Mouse (Mus musculus) embryonic facial prominence, embryonic 15.5 days (tissue): ENCODE results near the gene Zfp428. TPM values are rescaled to one million over a fixed set of nuclear protein-coding genes. Genes with fewer than 3 reads are reported as not detected.

Source experiments
- ATAC-seq: fragments of 200-750 bp; cut with Nextera tagmentation; 2 replicates; pipeline ENCODE4 v1.8.0; 2017; ENCODE audit warnings: low read depth, moderate TSS enrichment; ENCODE audit not compliant: insufficient number of reproducible peaks, low FRiP score, low TSS enrichment
- H3K27ac ChIP-seq: fragments of 300-500 bp; sonication (generic); replicated peaks from 2 replicates; pipeline ENCODE4 v1.5.1; 2015; ENCODE audit warnings: mild to moderate bottlenecking, inconsistent platforms
- H3K27me3 ChIP-seq: fragments of 300-500 bp; sonication (generic); 2 replicates; pipeline ENCODE4 v1.6.1; 2015; ENCODE audit warnings: inconsistent platforms
- H3K36me3 ChIP-seq: fragments of 300-500 bp; sonication (generic); 2 replicates; pipeline ENCODE4 v1.6.1; 2015; ENCODE audit warnings: mild to moderate bottlenecking, inconsistent platforms
- H3K4me1 ChIP-seq: fragments of 300-500 bp; sonication (generic); 2 replicates; pipeline ENCODE4 v1.6.1; 2015; ENCODE audit warnings: inconsistent platforms
- H3K4me2 ChIP-seq: fragments of 300-500 bp; sonication (generic); replicated peaks from 2 replicates; pipeline ENCODE4 v1.6.1; 2015; ENCODE audit warnings: mild to moderate bottlenecking, inconsistent platforms
- H3K4me3 ChIP-seq: fragments of 300-500 bp; sonication (generic); replicated peaks from 2 replicates; pipeline ENCODE4 v1.5.1; 2015; ENCODE audit warnings: mild to moderate bottlenecking, inconsistent platforms
- H3K9ac ChIP-seq: fragments of 300-500 bp; sonication (generic); 2 replicates; pipeline ENCODE4 v1.6.1; 2015; ENCODE audit warnings: inconsistent platforms
- H3K9me3 ChIP-seq: fragments of 300-500 bp; sonication (generic); replicated peaks from 2 replicates; pipeline ENCODE4 v1.6.1; 2016; ENCODE audit warnings: inconsistent platforms
- WGBS: fragments of 180-500 bp; shearing (Covaris S2); methylation state at CpG from one replicate; pipeline ENCODE4 v1.1.7; 2015; 5-methylcytosine and 5-hydroxymethylcytosine counted together
- polyA plus RNA-seq: library from polyadenylated mRNA; unstranded; fragments of >200 nt; fragmentation: Nextera tagmentation; extraction: Ambion mirVana; gene quantifications from 2 replicates; pipeline ENCODE4 v1.2.1, GENCODE M21; 2015

Gene Zfp428
- polyA plus RNA-seq, 1 experiment from 2014 or later, result 65.9 TPM

DNA sequence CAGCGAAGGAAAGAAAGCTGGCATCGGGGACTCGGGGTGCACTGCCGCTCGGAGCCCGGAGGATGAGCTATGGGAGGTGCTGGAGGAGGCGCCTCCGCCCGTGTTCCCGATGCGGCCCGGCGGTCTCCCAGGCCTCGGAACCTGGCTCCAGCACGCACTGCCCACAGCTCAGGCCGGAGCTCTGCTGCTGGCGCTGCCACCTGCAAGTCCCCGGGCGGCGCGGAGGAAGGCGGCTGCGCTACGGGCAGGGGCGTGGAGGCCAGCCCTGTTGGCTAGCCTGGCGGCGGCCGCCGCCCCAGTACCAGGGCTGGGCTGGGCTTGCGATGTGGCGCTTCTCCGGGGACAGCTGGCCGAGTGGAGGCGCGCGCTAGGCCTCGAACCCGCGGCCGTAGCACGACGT, 27.0 kb downstream of the Zfp428 start:
- ATAC-seq, result no peak
- 39% methylated on average over 42 of the region's 42 CpGs for WGBS
- Histone ChIP-seq H3K9me3 (no peaks in the 10 kb centered on the region), H3K4me2 (no peak overlapping the region), H3K36me3 (peaks cover 38% of the 10 kb centered on the region), H3K4me3 (no peak overlapping the region), H3K27ac (no peak overlapping the region), H3K9ac (no peak overlapping the region), H3K27me3 (no peaks in the 10 kb centered on the region), H3K4me1 (peaks cover 36% of the 10 kb centered on the region)

DNA sequence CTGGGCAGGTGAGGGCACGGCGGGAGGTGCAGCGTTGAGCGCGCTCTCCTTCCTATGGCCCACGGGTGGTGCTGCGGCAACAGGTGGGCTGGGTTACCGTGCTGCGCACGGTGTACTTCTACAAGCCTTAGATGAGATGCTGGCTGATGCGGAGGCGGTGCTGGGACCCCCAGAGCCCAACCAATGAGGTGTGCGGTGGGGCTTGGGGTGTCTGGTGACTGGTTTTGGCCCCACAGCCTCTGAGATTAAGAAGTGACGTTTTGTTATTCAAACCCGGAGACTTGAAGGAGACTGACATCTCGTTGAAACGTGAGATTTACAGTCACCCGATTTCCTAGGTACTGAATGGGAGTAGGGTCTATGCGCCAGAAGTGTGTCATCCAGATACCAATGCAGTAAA, 27.5 kb downstream of the Zfp428 start:
- Histone ChIP-seq H3K9me3 (no peaks in the 10 kb centered on the region), H3K4me2 (no peak overlapping the region), H3K4me3 (no peak overlapping the region), H3K9ac (no peak overlapping the region), H3K36me3 (peaks cover 38% of the 10 kb centered on the region), H3K27me3 (no peaks in the 10 kb centered on the region), H3K4me1 (peaks cover 31% of the 10 kb centered on the region), H3K27ac (no peak overlapping the region)
- no peak for ATAC-seq
- 45% methylated on average over 19 of the region's 19 CpGs for WGBS

DNA sequence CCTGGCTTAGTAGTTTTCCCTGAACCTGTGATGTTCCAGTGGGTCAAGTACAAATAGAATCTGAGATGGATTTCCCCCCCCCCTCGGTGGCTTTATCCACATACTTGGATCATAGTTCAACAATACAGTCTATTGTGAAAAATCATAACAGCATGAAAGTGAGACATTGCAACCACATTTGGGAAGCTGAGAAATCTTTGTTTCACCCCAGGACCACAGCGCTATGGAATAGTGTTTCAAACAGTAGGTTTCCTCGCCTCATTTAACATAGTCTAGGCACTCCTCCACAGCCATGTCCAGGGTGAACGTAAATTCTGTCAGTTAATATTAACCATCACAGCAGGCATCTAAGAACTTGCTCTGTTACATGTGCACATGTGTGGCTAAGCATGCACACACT, 30.3 kb downstream of the Zfp428 start:
- ATAC-seq, result no peak
- no peak overlapping the region for H3K4me2 ChIP-seq
- H3K27me3 ChIP-seq, result no peaks in the 10 kb centered on the region
- H3K9me3 ChIP-seq, result no peaks in the 10 kb centered on the region
- no peak overlapping the region for H3K27ac ChIP-seq
- H3K4me3 ChIP-seq, result no peak overlapping the region
- H3K4me1 ChIP-seq, result peaks cover 19% of the 10 kb centered on the region
- 85% methylated on average over 4 of the region's 4 CpGs for WGBS
- peaks cover 38% of the 10 kb centered on the region for H3K36me3 ChIP-seq
- H3K9ac ChIP-seq, result no peak overlapping the region

DNA sequence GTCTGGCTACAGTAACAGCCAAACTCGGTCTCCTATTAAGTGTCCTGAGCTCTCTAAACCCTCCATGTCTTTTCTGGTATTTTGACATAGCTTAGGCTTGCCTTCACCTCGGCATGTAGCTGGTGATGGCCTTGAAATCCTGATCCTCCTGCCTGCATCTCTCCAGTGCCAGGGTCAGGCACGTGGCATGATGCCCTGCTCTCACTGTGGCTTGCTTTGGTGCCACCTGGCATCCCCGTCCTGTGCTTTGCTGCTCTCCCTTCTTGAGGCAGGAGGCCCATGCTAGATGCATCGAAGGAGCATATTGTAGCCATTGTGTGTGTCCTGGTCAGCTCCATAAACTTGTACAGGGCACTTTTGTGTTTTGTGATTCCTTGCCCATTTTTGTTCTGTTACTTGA, 30.8 kb downstream of the Zfp428 start:
- H3K27me3 ChIP-seq, result no peaks in the 10 kb centered on the region
- no peak for ATAC-seq
- H3K4me2 ChIP-seq, result no peak overlapping the region
- H3K36me3 ChIP-seq, result peaks cover 38% of the 10 kb centered on the region
- no peak overlapping the region for H3K27ac ChIP-seq
- no peak overlapping the region for H3K9ac ChIP-seq
- no peak overlapping the region for H3K4me3 ChIP-seq
- no peaks in the 10 kb centered on the region for H3K9me3 ChIP-seq
- WGBS, result 80% methylated on average over 5 of the region's 5 CpGs
- peaks cover 14% of the 10 kb centered on the region for H3K4me1 ChIP-seq

DNA sequence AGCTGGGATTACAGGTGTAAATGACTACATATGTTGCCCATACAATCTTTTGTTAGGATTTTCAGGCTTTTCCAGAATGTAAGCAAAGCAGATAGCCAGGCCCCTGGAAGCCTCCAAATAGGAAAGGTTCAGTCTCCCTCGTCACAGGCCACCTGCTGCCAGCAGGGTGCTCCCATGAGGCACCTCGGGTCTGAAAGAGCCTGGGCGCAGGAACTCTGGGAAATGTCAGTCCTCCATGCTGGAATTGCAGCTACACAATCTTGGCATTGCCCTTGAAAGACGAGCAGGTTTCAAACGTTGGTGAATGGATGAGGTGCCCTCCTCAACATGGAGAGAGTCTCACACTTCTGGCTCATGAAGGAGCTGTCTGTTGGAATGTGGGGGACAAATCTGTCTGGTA, 31.3 kb downstream of the Zfp428 start:
- Histone ChIP-seq H3K27ac (no peak overlapping the region), H3K36me3 (peaks cover 34% of the 10 kb centered on the region), H3K4me2 (no peak overlapping the region), H3K9ac (no peak overlapping the region), H3K4me3 (no peak overlapping the region), H3K27me3 (no peaks in the 10 kb centered on the region), H3K9me3 (no peaks in the 10 kb centered on the region), H3K4me1 (peaks cover 12% of the 10 kb centered on the region)
- 39% methylated on average over 5 of the region's 5 CpGs for WGBS
- no peak for ATAC-seq

DNA sequence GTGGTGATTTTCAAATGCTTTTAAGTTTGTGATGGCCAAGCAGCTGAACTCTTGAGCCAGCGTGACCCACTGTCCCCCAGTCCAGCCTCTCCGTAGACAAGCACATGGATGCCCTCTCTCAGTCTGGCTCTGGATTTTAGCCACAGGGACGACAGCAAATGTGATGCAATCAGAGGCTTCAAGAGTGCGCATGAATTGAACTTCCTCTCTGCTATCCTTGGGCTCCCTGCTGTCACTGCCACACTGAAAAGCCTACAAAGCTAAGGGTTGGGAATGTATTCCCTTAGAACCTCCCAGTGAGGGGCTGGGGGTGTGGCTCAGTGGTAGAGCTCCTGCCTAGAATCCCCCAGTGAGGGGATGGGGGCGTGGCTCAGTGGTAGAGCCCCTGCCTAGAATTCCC, 31.9 kb downstream of the Zfp428 start:
- no peak overlapping the region for H3K9ac ChIP-seq
- H3K27me3 ChIP-seq, result no peaks in the 10 kb centered on the region
- peaks cover 29% of the 10 kb centered on the region for H3K36me3 ChIP-seq
- H3K4me3 ChIP-seq, result no peak overlapping the region
- no peak overlapping the region for H3K4me2 ChIP-seq
- H3K27ac ChIP-seq, result no peak overlapping the region
- no peak for ATAC-seq
- H3K4me1 ChIP-seq, result peaks cover 7% of the 10 kb centered on the region
- no peaks in the 10 kb centered on the region for H3K9me3 ChIP-seq
- 80% methylated on average over 5 of the region's 5 CpGs for WGBS

DNA sequence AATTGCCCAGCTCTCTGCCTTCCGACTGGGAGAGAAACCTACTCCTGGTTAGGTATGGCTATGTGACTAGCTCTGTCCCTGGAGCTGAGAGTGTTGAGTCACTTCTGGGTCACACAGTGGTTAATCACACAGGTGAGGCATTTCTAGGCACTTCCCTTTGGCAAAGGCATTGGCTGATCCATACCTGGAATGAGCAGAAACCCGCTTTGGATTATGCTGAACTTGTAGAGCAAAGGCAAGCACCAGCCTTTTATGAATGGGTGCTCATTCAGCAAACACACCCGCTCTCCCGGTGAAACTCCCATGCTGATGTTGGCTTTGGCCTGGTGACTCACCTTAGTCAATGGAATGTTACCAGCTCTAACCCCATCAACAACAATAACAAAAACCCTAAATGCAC, 32.9 kb downstream of the Zfp428 start:
- Histone ChIP-seq H3K4me2 (no peak overlapping the region), H3K4me1 (no peaks in the 10 kb centered on the region), H3K27me3 (no peaks in the 10 kb centered on the region), H3K4me3 (no peak overlapping the region), H3K36me3 (peaks cover 19% of the 10 kb centered on the region), H3K9ac (no peak overlapping the region), H3K27ac (no peak overlapping the region), H3K9me3 (no peaks in the 10 kb centered on the region)
- 85% methylated on average over 4 of the region's 4 CpGs for WGBS
- no peak for ATAC-seq

DNA sequence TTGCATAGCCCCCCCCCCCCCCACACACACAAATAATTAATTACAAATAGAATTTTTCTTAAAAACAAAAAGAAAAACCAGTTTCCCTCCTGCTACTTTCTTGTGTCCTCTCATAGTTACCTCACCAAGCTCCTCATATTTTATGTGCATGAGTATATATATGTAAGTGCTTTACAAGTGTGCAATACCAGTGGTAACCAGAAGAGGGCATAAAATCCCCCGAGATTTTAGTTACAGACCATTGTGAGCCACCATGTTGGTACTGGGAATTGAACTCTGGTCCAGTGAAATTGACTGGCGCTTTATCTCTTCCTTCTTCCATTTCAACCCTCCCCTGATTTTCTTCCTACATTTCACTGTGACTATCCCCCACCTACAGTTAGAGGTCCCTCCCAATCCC, 37.7 kb downstream of the Zfp428 start:
- Histone ChIP-seq H3K9me3 (no peaks in the 10 kb centered on the region), H3K9ac (no peak overlapping the region), H3K36me3 (peaks cover 9% of the 10 kb centered on the region; the same call in 1 of the 2 replicates), H3K27me3 (no peaks in the 10 kb centered on the region), H3K4me3 (no peak overlapping the region), H3K27ac (no peak overlapping the region), H3K4me1 (peaks cover 13% of the 10 kb centered on the region), H3K4me2 (no peak overlapping the region)
- ATAC-seq, result no peak
- 88% methylated on average over 2 of the region's 2 CpGs for WGBS

DNA sequence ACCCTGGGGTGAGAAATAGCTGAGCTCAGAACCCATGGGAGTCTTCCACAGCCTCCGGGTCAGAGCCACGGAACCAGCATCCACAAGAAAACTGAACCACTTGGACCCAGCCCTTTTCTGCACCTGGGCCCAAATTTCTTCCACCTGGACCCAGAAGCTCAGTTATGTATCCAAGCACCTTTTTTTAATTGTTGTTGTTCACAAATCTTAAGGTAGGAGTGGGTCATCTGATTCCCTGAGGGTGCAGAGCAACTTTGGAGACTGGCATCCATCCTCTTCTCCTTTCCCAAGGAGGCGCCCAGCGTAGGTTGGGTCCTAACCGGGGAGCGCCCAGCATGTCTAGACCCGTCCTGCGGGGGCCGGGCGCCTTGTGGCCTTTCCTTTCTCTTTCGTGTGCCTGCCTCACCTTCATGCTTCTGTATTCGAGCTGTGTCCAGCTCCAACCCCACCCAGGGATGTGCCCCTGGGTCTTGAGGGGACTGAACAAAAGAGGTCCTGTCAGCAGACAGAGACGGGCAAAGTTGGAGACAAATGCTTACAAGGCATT, 39.3 kb downstream of the Zfp428 start, which contains the start of the genes Pinlyp and Xrcc1:
Gene Pinlyp (minus strand): TSS at position 51 of the 547 bp plus-strand sequence.
Gene Xrcc1 (plus strand): TSS at position 222 of the 547 bp plus-strand sequence.
- peaks cover 21% of the 10 kb centered on the region; the same call in 1 of the 2 replicates for H3K36me3 ChIP-seq
- peak within 1 kb of the TSS; percentile 84 for H3K27ac ChIP-seq
- H3K4me2 ChIP-seq, result peak within 1 kb of the TSS; percentile 75
- WGBS, result 23% methylated on average over 13 of the region's 13 CpGs
- no peaks in the 10 kb centered on the region for H3K9me3 ChIP-seq
- peak within 1 kb of the TSS; percentile 87 for H3K9ac ChIP-seq
- H3K4me1 ChIP-seq, result peaks cover 13% of the 10 kb centered on the region
- peak within 1 kb of the TSS; percentile 82 for H3K4me3 ChIP-seq
- no peaks in the 10 kb centered on the region for H3K27me3 ChIP-seq
- ATAC-seq, result no peak

DNA sequence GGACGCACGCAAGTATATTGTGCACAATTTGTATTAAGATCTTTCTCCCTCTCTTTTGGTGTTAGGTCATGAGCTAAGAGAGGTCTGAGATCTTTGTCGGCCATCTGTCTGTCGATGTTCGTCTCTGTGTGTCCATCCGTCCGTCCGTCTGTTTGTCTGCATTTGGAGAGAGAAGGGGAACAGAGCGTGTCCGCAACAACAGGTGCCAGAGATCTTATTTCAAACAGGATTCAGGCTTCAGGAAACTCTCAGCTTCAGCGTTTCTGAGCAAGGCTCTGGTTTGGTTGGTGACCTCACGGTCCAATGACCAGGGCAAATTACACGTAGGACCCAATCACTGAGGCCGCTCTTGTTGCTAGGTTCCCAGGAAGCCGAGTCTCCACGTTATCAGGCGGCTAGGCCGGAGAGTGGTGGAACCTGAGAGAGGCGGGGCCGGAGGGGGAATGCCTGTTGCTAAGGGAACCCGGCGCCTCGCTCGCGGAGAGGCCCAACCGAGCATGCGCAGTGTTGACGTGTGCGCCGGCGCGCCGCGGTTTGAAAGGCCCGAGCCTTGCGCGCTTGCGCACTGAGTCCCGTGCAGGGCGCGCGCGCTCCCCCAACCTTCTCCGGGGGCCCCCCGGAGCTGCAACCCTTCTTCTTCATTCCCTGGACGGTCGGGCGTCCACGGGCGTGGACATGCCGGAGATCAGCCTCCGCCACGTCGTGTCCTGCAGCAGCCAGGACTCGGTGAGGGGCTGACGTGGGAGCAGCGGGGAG, 40.0 kb downstream of the Zfp428 start:
- Histone ChIP-seq H3K36me3 (peaks cover 25% of the 10 kb centered on the region), H3K27ac (peak overlapping the region; percentile 84), H3K4me1 (peaks cover 13% of the 10 kb centered on the region), H3K9me3 (no peaks in the 10 kb centered on the region), H3K9ac (peak overlapping the region; percentile 87), H3K4me2 (peak overlapping the region; percentile 75), H3K27me3 (no peaks in the 10 kb centered on the region), H3K4me3 (peak overlapping the region; percentile 82)
- WGBS, result under 1% methylated on average over 57 of the region's 57 CpGs
- peak; percentile 97 for ATAC-seq

DNA sequence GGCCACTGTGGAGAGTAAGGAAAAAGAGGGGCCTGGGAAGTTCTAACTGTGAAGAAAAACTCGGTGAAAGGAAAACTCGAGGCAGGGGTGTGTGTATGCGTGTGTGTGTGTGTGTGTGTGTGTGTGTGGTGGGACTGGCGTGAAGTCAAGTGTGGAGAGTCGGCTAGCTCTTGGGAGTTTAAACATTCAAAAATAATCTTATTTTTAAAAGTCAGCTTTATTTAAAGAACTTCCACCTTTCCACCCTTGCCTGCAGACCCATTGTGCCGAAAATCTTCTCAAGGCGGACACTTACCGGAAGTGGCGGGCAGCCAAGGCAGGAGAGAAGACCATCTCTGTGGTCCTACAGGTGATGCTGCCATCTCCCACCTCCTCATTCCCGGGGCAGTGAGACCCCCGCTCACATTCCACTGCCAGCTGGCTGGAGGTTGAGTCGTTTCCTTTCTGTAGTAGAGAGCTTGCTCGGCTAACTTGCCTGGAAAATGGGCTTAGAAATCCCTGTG, 40.8 kb downstream of the Zfp428 start:
- Histone ChIP-seq H3K27ac (peak overlapping the region; percentile 84; the same call in 1 of the 2 replicates), H3K4me3 (peak overlapping the region; percentile 82), H3K4me2 (peak overlapping the region; percentile 75), H3K27me3 (no peaks in the 10 kb centered on the region), H3K9ac (peak overlapping the region; percentile 87), H3K36me3 (peaks cover 32% of the 10 kb centered on the region), H3K9me3 (no peaks in the 10 kb centered on the region), H3K4me1 (peaks cover 13% of the 10 kb centered on the region)
- no peak; the same call in 1 of the 2 replicates for ATAC-seq
- 20% methylated on average over 13 of the region's 13 CpGs for WGBS
